Mouse (Mus musculus): Measurements from ENCODE around the gene Abraxas2.
A peak's percentile ranks its signal among the peaks of the same experiment; 100 is the strongest.

- peak; percentile 51; the same call in 1 of the 2 replicates for TF ChIP-seq POLR2A (IDR thresholded peaks at IDR 0.05; ENCODE audit: extremely low read depth, insufficient read depth, low read length)
- TF ChIP-seq CTCF (IDR thresholded peaks at IDR 0.05; ENCODE audit: extremely low read depth, insufficient read depth, low read length) = no peak
These were observed at the start of gene Abraxas2 for GRCm38 (mm10) chr7:132859042-132859958.
